Mouse (Mus musculus): Measurements from ENCODE around the gene Pdcd1lg2. TPM values are rescaled to one million over a fixed set of nuclear protein-coding genes. Genes with fewer than 3 reads are reported as not detected.

Pdcd1lg2 gene
- polyA plus RNA-seq, 3 experiments from 2014 or later: 20.5 to 29.0 (median 20.5) TPM

DNA sequence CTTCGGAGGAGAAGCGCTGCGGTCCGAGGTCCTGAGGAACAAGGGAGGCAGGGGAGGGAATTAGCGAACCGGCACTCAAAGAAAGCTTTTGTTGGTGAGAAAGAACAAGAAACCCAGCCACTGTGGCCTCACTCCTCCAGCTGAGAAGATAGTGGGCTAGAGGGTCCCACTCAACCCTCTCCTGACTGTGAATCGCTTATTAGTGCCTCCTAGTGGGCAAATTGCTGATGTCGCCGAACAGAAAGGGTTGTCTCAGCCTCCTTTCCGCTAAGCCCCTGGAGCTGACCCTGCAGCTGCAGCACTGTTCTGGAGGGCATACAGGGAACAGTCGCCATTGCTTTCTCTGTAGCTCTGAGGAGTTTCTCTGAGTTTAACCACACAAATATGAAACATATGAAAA lies 90.4 kb downstream of the Pdcd1lg2 start:
- ATAC-seq: peak; percentile 78

DNA sequence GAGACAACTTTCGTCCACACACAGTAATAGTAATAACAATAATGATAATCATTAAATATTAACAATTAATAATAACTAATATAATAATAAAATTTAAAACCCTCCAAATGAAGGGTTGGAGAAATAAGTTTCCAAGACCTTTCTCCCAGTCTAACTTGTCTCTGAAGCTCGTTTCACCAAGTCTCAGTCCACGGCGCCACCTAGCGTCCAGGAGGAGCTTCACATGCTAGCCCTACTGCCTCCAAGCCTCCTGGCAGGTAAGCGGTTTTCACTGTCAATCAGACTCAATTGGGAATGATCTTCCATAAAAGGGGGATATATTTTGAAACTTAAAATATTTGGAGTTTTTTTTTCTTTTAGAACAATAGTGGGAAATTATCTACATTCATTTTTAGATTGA lies 90.8 kb downstream of the Pdcd1lg2 start:
- ATAC-seq: peak; percentile 84

DNA sequence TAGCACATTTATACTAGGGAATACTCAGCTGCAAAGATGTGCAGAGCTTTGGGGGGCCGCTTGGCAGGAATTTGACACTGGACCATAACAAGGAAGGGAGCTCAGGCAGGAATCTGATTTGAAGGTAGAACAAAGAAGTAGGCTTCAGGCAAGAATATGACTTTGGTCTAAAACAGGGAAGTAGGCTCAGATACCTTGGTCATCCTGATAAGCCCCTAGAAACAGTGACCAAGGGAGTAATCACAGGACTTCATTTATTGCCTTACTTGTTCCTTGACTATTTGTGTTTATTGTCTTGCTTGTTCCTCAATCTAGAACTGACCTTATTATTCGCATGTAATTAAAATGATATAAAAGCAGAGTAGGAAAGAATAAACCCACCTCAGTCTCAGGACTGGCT lies 93.4 kb downstream of the Pdcd1lg2 start:
- ATAC-seq: no peak

DNA sequence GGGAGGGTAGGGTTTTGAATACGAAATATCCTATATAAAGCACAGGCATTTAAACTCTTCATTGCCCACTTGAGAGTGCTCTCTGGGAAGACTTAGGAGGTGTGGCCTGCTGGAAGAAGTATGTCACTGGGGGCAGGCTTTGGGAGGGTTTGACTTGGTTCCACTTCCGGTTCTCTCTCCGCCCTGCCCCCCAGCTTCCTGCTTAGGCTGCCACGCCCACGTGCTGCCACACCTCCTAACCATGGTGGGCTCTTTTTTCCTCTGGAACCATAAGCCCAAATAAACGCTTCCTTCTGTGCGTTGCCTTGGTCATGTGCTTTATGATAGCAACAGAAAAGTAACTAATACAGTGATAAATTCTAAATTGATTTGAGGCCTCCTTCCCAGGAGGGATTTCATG lies 94.9 kb downstream of the Pdcd1lg2 start:
- ATAC-seq: no peak

DNA sequence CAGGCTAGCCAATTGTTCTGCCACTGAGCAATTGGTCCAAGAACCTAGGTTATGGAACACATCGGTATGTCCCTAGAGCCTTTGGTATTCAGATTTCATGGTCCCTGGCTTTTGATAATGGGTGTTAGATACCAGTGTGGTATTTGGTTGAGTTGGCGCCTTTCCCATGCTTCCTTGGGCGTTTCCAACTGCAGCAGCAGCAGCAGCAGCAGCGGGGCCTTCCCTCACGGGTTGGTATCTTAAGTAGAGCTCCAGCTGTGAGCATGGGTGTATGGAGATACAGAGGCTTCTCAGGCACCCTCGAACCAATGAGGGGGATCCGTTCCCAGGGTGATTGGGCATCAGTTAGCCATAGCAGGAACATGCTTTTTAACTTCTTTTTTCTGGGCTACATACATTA lies 97.5 kb downstream of the Pdcd1lg2 start:
- ATAC-seq: no peak

DNA sequence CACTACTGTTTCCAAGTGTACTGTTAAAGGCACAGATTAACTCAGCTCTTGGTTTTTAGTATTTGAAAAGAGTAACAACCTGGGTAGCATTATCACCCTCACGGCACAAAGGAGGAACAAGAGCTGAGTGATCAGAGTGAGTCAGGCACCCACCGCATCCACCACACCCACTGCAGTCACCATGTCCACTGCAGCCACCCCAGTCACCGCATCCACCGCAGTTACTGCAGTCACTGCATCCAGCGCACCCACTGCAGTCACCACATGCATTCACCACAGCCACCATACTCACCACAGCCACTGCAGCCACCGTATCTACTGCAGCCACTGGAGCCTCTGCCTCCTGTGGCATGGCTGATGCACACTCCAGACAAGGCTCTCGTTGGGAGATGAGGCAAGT lies 99.1 kb downstream of the Pdcd1lg2 start:
- ATAC-seq: no peak

DNA sequence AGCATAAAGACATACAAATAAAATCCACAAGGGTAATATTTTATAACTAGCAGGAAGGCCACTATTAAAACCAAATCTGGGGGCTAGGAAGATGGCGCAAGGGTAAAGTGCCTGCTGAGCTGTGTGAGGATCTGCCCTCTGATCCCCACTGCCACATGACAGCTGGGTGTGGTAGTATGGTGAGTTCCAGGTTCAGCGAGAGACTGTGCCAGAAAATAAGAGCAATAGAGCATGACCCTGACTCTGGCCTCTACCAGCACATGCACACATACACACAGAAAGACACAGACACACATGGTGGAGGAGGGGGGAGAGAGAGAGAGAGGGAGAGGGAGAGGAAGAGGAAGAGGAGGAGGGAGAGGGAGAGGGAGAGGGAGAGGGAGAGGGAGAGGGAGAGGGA lies 101.1 kb downstream of the Pdcd1lg2 start:
- ATAC-seq: no peak

DNA sequence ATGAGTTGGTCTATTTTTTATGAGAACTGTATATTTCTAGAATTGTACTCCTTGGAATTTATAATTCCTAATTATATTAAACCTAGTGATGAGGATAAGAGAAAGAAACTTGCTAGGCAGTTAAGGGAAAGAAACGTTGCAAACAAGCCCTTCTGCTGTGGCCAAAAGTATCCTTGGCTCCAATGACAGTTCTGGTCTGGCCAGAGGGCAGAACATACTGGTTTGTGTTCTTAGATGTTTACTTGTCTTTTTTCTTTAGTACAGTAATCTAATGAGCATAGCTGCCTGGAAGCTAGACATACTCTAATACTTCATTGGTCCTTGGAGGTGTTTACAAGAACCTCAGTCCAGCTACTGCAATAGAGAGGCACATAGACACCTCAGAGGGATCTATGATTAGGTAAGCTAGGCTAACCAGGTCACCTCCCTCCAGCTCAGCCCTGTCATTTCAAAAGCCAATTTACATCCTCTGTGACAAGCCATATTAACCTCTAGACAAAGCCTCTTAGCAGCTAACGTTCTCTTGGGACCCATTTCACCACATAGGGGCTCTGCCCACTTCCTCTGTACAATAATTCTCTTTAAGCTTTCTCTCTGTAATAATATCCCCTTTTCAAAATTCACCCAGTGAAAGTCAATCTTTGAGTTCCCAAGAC lies 102.5 kb downstream of the Pdcd1lg2 start:
- ATAC-seq: no peak

DNA sequence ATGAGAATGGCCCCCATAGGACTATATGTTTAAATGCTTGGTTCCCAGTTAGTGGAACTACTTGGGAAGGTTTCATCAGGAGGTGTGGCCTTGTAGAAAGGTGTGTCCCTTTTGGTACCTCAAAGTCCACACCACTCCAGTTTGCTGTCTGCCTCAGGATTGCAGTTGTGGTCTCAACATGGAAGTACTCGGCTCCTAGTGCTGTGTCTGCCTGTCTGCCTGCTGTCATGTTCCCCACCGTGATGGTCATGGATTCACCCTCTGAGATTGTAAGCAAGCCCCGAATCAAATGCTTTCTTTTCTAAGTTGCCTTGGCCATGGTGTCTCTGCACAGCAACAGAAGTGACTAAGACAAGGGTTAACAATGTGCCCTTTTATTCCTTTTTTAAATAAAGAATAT lies 103.4 kb downstream of the Pdcd1lg2 start:
- ATAC-seq: no peak

DNA sequence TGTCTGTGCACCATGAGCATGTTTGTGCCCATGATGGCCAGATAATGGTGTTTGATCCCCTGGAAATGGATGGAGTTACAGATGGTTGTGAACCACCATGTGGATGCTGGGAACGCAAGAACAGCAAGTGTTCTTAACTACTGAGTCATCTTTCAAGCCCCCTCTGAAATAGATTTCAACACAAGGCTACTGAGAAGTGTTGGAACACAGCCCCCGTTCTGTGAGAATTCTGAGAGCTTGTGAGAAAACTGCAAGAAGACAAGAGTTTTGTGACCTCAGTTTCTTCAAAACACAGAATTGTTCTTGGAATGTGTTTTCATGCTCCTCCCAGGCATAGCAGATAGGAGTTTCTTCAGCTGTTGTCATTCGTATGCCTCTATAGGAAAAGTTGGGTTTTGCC lies 104.7 kb downstream of the Pdcd1lg2 start:
- no peak for ATAC-seq

DNA sequence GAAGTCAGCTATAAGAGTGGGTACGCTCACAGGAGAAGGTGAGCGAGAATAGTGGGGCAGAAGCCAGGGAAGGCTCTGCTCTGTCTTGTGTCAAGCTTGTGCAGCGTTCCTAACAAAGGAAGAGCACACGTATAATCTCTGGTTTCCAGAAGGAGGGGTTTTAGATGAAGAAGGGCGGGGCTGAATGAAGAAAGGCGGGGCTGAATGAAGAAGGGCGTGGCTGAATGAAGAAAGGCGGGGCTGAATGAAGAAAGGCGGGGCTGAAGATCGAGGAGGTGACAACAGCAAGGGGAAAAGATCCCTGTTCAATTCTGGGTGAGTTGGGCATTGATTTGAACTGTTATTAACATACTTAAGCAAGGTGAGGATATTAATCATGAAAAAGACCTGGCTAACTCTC lies 105.3 kb downstream of the Pdcd1lg2 start:
- ATAC-seq: no peak

DNA sequence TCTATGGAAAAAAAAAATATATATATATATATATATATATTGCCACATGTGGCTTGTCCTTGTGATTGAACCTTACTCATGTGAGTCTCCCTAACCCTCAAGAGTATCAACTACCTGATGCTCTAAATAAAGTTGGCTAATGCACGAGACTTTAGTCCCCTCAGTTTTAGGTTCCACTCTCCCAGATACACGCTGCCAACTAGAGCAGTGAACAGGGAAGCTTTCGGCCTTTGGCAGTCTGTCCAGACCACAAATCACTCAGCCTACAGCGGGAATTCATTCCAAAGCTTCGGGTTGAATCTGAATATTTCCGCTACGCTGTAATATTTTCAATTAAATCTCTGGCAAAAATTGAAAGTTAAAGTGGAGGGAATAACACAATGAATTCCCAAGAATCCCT lies 107.7 kb downstream of the Pdcd1lg2 start:
- ATAC-seq: no peak

DNA sequence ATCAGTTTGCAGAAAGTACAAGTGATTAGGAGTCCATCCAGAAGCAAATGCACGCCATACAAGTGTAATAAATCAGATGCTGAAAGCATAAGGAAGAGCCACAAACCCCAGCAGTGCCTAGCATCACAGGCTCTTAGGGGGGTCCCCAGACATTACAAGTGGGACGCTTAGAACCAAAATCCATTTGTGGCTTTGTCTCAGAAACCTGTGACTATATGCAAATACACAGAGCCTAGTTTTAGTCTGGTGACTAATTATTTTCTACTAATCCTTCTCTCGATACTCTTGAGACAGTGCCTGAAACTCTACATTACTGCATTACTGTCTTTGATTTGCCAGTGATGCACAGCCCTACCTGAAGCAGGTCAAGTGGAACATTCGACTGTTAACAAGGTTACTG lies 108.2 kb downstream of the Pdcd1lg2 start:
- no peak for ATAC-seq

Other genes starting within 250 kb of the Pdcd1lg2 start
- gene Jak2, start 159.1 kb upstream of the Pdcd1lg2 start, polyA plus RNA-seq (2017; shearing (Covaris generic)): 10 to 100 TPM; 21.2 to 26.9 (median 23.4) TPM
- gene Insl6, start 85.6 kb upstream of the Pdcd1lg2 start, polyA plus RNA-seq (2017; shearing (Covaris generic)): 10 to 100 TPM; 30.9 to 47.6 (median 40.4) TPM
- not detected for gene Rln1, start 76.2 kb upstream of the Pdcd1lg2 start, polyA plus RNA-seq (2017; shearing (Covaris generic))
- gene Plgrkt, start 43.5 kb upstream of the Pdcd1lg2 start, polyA plus RNA-seq (2017; shearing (Covaris generic)): 100 to 1,000 TPM; 172 to 278 (median 216) TPM
- gene Cd274, start 43.5 kb upstream of the Pdcd1lg2 start, polyA plus RNA-seq (2017; shearing (Covaris generic)): 10 to 100 TPM; 34.8 to 58.6 (median 47.4) TPM
- gene Ric1, start 111.4 kb downstream of the Pdcd1lg2 start, polyA plus RNA-seq (2017; shearing (Covaris generic)): 10 to 100 TPM; 11.8 to 16.6 (median 13.1) TPM
- gene Ermp1, start 237.5 kb downstream of the Pdcd1lg2 start, polyA plus RNA-seq (2017; shearing (Covaris generic)): 10 to 100 TPM; 16.1 to 19.1 (median 16.9) TPM